Mouse (Mus musculus): ENCODE results near the gene Gm17545. TPM values are rescaled to one million over a fixed set of nuclear protein-coding genes. Genes with fewer than 3 reads are reported as not detected.

Gm17545 gene
- polyA plus RNA-seq, 1 experiment from 2014 or later, result not detected

DNA sequence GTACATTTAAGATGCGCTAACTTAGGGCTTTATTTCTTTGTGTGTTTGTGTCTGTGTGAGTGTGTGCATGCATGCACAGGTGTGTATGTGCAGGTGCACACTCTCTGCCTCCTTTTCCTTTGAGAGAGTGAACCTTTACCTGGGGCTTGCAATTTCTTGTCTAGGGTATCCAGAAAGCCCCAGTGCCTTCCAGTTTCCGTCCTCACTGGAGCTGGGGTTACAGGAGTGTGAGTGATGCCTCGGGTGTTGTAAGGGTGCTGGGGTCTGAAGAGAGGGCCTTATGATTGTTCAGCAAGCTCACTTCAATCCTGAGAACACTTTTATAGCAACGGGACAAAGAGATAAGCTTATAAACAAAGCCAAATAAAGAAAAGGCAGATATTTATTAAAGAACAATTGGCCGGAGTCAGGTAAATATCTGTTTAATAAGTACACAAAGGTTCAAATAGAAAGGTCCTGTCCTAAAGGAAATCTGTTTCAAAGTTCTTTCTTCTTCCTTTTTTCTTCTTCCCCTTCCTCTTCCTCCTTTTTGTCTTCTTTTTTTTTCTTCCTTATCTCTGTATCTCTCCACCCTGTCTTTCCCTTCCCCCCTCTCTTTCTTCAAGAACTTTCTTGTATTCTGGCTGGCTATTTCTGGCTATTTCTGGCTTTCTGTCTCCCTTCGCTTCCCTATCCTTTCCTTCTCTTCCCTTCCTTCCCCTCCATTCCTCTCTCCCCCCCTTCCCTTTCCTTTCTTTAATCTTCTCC lies 43.1 kb downstream of the Gm17545 start:
- Histone ChIP-seq H3K36me3 (no peaks in the 10 kb centered on the region; the same call in 1 of the 2 replicates), H3K4me3 (no peak overlapping the region), H3K9me3 (0 out of 2 replicates have a peak, but pooled peaks cover 3% of the 10 kb centered on the region), H3K4me1 (no peaks in the 10 kb centered on the region), H3K4me2 (no peak overlapping the region), H3K27me3 (replicated peaks) (no peaks in the 10 kb centered on the region), H3K27ac (replicated peaks) (no peak overlapping the region), H3K9ac (no peak overlapping the region)
- no peak for ATAC-seq (ENCODE audit: extremely low read depth, insufficient number of reproducible peaks, low FRiP score, low TSS enrichment)
- 67% methylated on average over 6 of the region's 6 CpGs for WGBS

DNA sequence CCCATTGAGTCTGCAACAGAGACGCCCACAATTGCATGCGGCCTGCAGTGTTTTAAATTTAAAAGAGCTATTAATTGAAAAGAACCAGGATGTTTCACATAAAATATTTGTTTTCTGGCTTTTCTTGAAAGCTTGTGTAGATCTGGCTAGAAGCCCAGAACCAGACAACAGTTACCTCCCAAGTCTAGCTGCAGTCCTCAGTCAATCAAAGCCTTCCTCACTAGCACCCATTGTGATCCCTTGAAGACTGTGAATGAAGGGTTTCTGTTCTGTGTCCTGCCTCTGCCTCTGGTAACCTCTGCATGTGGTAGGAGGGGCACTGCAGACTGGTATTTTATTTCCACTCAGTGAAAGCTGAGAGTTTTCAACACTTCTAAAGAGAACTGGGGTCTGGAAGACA lies 48.9 kb downstream of the Gm17545 start:
- 75% methylated on average over 2 of the region's 2 CpGs for WGBS
- Histone ChIP-seq H3K9ac (no peak overlapping the region), H3K4me1 (peaks cover 14% of the 10 kb centered on the region), H3K9me3 (no peaks in the 10 kb centered on the region), H3K27ac (replicated peaks) (no peak overlapping the region), H3K27me3 (replicated peaks) (no peaks in the 10 kb centered on the region), H3K4me3 (no peak overlapping the region), H3K36me3 (no peaks in the 10 kb centered on the region), H3K4me2 (no peak overlapping the region)
- ATAC-seq (ENCODE audit: extremely low read depth, insufficient number of reproducible peaks, low FRiP score, low TSS enrichment), result no peak

DNA sequence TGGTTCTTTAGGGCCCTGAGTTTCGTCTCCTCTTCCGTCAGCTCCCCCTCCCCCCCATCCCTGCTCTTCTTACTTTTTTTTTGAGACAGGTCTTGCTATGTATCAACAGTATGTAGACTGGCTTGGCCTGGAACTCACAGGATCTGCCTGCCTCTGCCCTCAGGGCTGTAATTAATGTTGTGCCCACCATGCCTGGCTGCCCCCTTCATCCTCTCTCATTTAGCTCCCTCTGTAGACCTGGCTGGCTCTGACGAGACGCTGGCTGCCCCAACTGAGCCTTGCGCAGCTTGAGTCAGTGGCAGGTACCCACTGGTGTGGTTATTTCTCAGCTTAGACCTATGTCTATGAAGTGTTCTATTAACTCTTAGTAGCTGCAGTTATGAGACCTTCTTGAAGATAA lies 49.5 kb downstream of the Gm17545 start:
- no peak overlapping the region for H3K4me3 ChIP-seq
- H3K4me1 ChIP-seq, result peaks cover 14% of the 10 kb centered on the region
- WGBS, result 75% methylated on average over 5 of the region's 5 CpGs
- no peaks in the 10 kb centered on the region for H3K27me3 ChIP-seq (replicated peaks)
- H3K36me3 ChIP-seq, result no peaks in the 10 kb centered on the region
- no peak for ATAC-seq (ENCODE audit: extremely low read depth, insufficient number of reproducible peaks, low FRiP score, low TSS enrichment)
- H3K9me3 ChIP-seq, result no peaks in the 10 kb centered on the region
- H3K4me2 ChIP-seq, result no peak overlapping the region
- H3K9ac ChIP-seq, result no peak overlapping the region
- H3K27ac ChIP-seq (replicated peaks), result no peak overlapping the region

DNA sequence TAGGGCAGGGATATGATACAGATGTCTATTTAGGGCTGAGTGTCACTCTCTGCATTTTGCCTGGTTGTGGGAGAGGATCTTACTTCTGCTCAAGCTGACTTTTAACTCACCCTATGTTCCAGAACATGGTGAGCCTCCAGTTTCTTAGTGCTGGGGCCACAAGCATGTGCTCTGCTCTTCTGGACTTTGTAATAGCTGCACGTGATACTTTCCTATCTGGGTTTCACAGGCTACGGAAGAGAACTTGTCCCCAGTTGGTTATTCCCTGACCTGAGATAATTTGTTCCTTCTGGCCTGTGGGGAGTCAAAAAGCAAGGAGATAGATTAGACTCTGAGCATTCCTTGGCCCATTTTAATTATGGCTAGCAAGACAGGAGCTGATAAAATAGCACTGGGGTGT lies 51.5 kb downstream of the Gm17545 start:
- Histone ChIP-seq H3K9ac (no peak overlapping the region), H3K36me3 (no peaks in the 10 kb centered on the region), H3K4me1 (peaks cover 14% of the 10 kb centered on the region), H3K9me3 (no peaks in the 10 kb centered on the region), H3K4me2 (no peak overlapping the region), H3K27me3 (replicated peaks) (no peaks in the 10 kb centered on the region), H3K4me3 (no peak overlapping the region), H3K27ac (replicated peaks) (no peak overlapping the region)
- 30% methylated on average over 2 of the region's 2 CpGs for WGBS
- no peak for ATAC-seq (ENCODE audit: extremely low read depth, insufficient number of reproducible peaks, low FRiP score, low TSS enrichment)

Other genes starting within 250 kb of the Gm17545 start
- gene Zfp809, start 228.6 kb upstream of the Gm17545 start, polyA plus RNA-seq (2015; fragmentation: Nextera tagmentation; extraction: Ambion mirVana), result 16.0 and 17.9 TPM in 2 replicates
- 3.7 and 4.2 TPM in 2 replicates for gene Zfp599, start 194.4 kb upstream of the Gm17545 start, polyA plus RNA-seq (2015; fragmentation: Nextera tagmentation; extraction: Ambion mirVana)
- gene Zfp810, start 146.6 kb upstream of the Gm17545 start, polyA plus RNA-seq (2015; fragmentation: Nextera tagmentation; extraction: Ambion mirVana), result 12.6 and 15.2 TPM in 2 replicates
- 42.7 and 47.9 TPM in 2 replicates for gene Anln, start 65.1 kb upstream of the Gm17545 start, polyA plus RNA-seq (2015; fragmentation: Nextera tagmentation; extraction: Ambion mirVana)
- 1.7 and 2.4 TPM in 2 replicates for gene 9530077C05Rik, start 42.8 kb upstream of the Gm17545 start, polyA plus RNA-seq (2015; fragmentation: Nextera tagmentation; extraction: Ambion mirVana)
- 37.6 and 46.3 TPM in 2 replicates for gene Rp9, start 15.5 kb downstream of the Gm17545 start, polyA plus RNA-seq (2015; fragmentation: Nextera tagmentation; extraction: Ambion mirVana)
- 5.5 and 6.4 TPM in 2 replicates for gene Bbs9, start 21.4 kb downstream of the Gm17545 start, polyA plus RNA-seq (2015; fragmentation: Nextera tagmentation; extraction: Ambion mirVana)